Mouse (Mus musculus) MEL-GATA-1-ER (cell line): ENCODE measurements at regions not wholly inside any gene's neighbourhood (a gene's known extent, or its start where the extent isn't known, plus 50 kb on each side); places are given as distances from the start of the nearest gene placed in this dataset.
"Not testable (repeated sequence)": the region's sequence is repeated elsewhere in the genome, so short reads cannot be mapped to it uniquely, and the experiment has no call there.

Experiments
- DNase-seq: peaks from one replicate; pipeline ENCODE4 v3.0.0-alpha.2; 2012; ENCODE audit warnings: low read depth; ENCODE audit errors: extremely low read depth

DNA sequence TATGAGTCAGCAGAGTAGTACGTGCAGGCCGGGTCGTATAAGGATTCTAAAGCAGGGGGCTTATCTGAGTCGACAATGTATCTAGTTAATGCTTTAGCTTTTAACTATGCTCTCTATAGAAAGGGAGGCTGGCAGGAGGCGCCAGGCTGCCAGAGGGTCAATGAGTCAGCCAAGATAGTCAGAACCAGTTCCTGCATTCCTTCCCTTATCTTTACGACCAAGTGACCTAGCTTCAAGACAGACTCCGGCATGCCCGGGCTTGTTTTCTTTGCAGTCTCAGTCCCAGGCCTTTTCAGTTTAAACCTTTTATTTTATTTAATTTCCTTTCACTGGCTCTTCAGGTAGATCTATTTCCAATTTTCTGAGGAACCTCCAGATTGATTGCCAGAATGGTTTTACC, 374.0 kb upstream of the Nrxn1 start:
- no peak for DNase-seq

DNA sequence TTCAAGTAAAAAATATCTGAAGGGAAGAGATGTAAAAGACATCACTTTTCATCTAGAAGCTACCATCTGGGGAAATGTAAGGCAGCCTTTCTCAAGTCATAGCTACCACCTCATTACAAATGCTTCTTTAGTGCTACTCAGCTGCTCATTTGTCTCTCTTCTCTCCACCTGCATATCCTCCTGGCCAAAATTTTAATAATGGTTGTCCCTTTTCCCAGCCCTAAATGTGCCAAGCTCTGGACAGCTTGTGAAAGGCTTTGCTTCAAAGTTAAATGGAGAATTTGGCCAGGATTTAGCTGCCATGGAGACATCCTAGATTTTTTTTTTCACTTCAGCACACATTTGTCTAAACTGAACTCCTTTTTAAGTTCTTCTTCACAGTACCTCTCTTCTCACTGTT, 358.8 kb upstream of the Nrxn1 start:
- DNase-seq: no peak

DNA sequence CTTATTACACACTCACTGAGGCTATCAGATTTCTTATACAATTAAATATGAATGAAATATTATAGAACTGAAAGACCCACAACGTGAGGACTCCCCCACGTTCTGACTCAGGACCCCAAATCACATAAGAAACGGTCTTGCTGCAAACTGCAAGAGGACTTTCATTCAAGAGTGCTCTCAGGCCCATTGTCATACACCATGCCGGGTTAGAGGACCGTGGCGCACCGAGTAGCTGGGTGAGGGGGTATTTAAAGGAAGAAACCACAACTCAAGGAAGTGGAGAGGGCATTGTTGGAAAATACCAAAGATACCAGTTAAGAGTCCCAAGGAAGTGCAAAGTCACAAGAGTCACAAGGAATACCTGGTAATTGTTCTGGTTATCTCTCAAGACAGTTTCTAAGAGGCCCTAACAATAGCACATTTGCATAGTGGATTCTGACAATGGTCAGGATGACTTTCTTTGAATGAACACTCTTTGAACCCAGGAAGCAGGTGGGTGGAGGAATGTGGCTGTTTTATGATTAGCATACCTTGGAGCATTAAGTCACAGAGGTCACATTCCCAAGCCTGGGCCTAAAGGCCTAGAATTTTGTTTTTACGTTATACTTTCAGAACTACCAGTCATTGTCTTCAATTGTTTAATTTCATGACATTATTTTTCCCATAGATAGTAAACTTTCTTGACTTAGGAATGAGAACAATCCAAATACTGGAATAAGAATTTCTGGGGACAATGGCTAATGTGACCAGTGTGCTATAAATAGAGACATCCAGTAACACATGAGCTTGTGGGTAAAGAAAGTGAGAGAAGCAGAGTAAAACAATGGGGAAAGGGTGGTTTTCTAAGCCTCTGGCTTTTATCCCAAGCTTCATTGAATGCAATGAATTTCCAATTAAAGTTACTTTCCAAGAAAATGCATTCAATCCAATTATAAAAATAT, 339.2 kb upstream of the Nrxn1 start:
- not testable (repeated sequence) for DNase-seq

DNA sequence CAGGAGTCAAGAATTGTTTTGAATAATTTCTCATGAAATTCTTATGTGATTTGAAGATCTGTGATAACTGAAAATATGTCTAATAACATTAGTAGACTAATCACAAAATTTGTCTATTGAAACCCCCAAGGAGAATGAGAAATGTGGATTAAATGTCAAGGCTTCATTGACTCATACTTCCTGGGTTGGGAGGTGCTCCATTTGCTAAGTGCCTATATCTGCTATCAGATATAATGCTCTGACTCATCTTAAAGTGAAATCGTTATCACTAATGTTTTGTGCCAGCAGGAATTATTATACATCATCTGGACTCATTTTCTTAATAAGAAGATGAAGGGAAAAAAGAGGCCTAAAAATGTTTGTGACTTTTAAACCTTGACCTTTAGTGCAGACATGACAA, 337.5 kb upstream of the Nrxn1 start:
- no peak for DNase-seq

DNA sequence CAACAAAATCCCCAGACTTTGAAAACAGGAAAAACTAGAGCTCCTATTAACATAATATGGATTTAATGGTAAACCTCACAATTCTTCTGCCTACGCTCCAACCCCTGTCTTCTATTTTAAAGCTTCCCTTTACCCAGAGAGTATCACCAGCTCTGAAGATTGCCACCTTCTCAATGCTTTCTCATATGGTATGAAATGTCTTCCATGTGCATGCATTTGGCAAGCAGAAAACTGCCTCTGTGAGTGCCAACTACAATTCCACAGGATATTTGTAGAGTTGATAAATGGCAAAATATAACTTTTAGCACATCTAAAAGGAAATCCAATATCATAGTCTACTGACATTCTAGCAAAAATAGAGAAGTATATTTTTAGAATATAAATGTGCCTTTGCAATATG, 332.2 kb upstream of the Nrxn1 start:
- no peak for DNase-seq

DNA sequence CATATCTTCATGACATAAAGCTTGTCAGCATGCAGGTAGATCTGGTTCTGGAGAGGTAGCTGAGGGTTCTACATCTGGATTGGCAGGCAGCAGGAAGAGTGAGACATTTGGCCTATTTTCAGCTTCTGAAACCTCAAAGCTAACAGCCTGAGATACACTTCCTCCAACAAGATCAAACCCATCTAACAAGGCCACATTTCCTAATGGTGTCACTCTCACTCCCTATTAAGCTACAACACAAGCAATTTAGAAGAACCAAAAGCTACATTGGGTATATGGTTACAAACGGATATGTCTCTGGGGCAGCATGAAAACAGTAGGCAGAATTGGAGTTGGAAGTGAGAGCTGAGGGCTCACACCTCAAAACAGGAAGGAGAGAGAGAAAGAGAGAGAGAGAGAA, 325.7 kb upstream of the Nrxn1 start:
- DNase-seq: peak; percentile 18

DNA sequence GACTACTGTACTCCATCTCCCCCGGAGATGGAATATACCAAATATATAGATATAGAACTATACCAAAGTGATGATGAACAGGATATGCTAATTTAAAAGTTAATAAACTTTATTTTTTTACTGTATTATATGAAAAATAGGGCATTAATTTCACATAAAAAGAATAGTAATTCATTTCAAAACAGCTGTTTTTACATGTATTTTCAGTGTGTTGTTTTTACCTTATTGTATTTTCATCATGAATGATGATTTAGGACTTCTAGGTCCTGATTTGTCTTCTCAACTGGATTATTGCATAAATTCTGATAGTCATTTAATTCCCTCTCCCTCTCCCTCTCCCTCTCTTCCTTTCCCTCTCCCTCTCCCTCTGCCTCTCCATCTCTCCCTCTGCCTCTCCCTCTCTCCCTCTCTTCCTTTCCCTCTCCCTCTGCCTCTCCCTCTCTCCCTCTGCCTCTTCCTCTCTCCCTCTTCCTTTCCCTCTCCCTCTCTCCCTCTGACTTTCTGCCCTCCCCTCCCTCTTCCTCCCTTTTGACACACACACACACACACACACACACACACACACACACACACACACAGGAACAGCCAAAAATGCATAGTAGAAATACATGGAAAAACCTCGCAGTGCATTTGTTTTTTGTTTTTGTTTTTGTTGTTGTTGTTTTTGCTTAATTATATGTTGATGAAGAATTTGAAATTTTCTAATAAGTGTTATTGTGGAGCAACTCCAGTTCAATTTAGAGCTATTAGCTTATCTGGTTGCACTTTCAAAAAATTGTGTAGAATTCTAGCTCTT, 298.3 kb upstream of the Nrxn1 start:
- no peak for DNase-seq

DNA sequence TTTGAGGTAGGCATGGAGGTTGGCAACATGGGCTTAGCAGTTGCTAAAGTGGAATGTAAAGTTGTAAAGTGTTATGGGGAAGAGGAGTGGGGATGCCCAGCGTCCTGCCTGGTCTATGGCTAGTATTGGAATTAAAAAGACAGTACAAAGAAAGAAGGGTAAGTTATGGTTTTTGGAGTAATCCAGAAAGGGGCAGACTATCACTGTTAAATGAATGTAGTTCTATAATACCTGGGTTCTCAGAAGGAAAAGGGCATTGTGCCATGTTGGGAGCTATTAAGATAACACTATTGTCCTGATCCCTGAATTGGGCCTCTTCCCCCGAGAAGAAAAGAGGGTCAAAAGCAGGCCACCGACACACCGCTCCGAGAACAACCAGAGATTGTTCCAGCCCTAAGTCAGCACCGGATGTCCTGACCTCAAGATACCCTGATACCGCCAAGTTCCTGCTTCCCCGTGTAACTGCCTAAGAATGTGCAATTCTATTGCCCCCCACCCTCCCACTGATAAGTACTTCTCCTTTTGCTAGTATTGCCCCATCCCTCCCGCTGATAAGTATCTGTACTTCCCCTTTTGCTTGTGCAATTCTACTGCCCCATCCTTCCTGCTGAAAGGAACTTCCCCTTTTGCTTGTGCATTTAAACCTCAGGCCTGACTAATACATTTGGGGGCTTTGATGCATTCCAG, 297.2 kb upstream of the Nrxn1 start:
- not testable (repeated sequence) for DNase-seq

DNA sequence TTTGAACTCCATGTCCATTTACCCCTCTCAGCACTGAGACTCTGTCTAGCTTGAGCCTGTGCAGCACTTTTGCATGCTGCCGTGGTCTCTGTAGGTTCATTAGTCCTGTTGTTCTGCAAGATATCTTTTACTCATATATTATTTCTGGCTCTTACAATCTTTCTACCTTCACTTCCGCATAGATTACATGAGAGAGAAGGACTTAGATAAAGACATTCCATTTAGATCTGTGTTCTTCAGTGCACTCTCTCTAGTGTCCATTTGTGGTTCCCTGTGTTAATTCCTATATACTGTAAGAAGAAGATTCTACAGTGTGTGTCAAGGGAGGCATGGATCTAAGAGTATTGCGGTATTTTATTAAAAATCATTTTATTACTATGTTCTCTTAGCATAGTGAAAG, 295.6 kb upstream of the Nrxn1 start:
- DNase-seq: no peak

DNA sequence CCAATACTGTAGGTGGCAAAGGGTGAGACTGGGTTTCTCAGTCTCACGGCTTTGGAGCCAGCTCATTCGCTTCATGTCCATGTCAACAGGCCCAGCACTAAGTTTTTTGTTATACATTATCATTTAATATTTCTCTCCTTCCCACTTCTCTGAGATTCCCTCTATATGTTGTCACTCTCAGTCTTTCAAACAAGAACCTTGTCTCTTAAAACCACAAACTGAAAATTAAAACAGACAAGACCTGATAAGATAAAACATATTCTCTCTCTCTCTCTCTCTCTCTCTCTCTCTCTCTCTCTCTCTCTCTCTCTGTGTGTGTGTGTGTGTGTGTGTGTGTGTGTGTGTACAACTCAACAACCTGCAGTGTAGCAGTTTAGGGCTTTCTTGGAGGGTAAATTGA, 295.2 kb upstream of the Nrxn1 start:
- DNase-seq: no peak

DNA sequence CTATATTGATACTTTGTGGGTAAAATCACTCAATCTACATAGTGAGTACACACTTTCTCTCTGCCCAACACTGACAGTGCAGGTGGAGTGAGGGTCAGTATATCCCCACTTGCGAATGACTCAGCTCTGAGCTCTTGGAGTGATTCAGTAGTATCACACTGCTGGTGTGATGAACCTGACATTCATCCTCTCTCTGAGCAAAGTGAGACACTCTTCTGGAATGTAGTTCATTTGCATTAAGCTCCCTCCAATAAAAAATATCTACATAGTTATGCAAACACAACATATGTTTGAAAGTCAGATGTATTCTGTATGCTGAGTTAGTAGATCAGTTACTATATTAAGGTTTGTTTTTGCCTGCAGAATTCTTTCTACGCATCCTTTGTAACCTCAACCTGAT, 293.1 kb upstream of the Nrxn1 start:
- no peak for DNase-seq

DNA sequence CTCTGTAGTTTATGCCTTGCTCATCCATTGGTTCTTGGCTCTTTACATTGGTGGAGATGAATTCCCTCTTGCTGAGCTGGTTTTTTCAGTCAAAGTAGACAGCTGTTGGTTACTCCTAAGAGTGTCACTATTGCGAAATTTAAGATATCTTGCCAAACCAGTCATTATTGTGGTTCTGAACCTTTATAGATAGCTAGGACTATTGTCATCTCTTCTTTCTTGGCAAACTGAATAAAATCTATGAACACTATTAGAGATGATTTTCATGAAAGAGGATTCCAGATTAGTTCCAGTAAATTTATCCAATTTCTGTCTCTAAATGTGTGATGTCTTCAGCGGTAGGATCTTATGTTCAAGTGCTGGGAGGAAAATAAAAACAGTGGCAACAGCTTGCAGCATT, 275.3 kb upstream of the Nrxn1 start:
- DNase-seq: no peak

DNA sequence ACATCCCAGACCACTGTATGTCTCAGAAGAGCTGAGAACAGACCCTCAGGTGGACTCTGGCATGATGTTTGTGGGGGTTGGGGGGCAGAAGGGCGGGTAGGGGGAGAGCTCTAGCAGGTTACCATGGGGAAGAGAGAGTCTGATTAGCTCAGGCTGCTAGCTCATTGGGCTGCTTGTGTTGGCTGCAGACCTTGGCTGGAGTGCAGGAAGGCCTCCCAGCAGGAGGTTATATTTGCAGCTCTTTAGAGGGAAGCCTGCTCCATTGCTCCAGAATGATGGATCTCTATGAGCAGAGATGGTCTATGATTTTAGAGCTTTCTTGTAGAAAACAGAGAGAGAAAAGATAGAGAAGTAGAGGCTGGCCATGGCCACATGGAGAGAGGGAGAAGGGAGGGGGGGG, 268.4 kb upstream of the Nrxn1 start:
- DNase-seq: no peak

DNA sequence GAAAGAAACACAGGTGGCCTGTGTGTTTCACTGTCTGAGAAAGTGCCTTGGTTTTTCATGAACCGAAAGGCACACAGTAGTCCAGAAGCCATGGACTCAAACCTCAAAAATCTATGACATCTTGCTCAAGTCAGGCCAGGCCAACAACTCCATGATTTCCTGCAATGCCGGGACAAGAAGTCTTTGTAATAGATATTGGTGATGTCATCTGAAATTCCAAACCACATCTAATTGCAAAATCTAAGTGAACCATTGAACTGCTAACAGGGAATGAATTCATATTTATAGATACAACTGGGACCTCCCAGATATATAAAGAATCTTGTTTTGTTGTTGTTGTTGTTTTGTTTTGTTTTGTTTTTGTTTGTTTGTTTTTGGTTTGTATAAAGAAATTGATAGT, 259.2 kb upstream of the Nrxn1 start:
- no peak for DNase-seq

DNA sequence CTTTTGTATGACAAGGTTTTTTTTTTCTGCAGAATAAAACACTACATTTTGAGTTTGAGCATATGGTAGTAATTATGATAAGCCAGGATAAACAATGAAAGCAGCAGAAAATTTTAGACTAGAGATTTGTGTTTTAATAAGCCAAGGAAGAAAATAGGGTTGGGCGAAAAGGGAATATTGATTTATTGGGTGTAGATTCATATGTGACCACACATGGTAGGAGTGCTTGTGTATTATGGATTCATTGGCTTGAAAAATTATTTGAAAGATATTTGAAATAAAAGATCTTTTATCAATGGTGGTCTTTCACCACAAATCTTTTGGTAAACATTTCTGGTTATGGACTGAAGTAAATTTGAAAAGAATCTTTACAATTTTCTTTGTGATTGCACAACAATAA, 244.0 kb upstream of the Nrxn1 start:
- no peak for DNase-seq

DNA sequence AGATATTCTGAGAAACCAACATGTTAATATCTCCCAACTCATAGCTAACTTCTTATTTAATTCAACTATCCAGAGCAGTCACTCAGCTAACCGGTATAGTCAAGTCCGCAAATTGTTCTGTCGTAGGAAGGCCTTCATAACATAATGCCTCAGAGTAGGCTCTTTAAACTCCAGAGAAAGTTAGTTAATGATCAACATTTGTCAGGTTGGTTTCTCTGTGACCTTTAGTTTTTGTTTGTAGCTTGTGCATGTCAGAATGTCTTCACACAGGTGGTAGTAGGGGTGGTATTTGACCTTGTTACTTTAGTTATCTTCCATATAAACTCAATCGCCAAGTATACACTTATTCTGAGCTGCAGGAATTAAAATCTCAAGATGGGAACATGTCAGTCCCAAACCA, 240.9 kb upstream of the Nrxn1 start:
- DNase-seq: no peak

DNA sequence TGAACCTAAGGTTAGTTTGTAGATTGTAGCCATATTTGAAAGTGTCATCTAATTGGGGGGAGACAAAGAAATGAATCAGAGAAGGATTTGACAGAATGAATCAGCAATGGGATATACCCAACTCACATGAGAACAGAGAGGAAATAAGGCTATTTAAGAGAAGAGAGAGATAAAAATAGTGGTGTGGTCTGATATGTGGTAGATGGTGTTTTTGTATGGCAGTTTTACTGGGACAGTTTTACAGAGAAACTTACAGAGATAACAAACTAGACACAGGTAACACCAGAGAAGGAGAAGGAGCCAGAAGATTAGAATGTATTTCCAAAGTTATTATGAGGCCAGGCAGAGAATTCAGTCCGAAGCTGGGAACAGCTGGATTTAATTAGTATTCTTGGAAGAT, 240.3 kb upstream of the Nrxn1 start:
- DNase-seq: no peak

DNA sequence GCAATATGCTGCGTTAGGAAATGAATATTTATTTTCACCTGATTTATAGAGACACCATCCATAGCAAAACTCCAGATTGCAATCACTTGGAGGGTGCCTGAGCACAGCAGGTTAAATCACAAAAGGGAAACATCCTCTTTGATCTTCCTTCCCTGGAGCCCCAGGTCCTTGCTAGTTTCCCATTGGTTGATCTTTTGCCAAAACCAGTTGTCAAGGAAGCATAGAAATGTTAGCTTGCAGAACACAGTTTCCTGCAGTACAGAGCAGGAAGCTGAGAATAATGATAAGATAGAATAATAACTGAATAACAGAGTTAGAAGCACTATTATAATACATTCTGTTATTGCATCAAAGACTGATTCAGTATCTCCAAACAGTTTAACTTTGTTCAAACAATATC, 231.5 kb upstream of the Nrxn1 start:
- peak; percentile 49 for DNase-seq

DNA sequence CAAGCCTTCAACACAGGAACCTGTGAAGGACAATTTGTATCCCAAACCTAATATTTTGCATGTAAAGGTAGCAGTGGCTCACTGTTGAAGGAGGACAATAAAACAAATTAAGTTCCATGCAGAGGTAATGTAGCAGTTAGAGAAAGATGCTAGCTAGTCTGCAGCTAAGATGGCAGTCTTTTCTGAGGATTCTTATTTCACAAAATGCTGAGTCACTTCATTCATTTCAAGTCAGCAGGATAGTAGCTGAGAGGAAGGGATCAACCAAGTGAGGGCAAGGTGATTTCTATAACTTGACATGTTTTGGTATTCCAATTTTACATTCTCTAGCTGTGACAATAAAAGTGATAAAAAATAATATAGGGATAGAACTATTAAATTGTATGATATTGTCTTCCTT, 194.0 kb upstream of the Nrxn1 start:
- no peak for DNase-seq

DNA sequence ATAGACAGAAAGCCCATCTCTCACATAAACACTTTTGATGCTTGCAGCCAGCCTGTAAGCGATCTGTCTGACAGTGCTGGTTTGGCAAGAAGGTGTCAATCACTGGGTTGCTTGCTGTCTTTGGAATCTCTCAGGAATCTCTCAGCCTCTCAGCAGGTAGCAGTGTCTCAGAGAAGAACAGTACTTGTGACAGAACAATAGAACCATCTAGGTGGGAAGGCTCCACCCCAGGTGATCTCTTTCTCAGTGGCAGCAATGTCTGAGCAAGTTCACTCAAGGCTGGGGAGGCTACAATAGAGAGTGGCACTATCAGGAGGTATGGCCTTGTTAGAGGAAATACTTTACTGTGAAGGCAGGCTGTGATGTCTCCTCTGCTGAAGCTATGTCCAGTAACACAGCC, 181.5 kb upstream of the Nrxn1 start:
- no peak for DNase-seq

DNA sequence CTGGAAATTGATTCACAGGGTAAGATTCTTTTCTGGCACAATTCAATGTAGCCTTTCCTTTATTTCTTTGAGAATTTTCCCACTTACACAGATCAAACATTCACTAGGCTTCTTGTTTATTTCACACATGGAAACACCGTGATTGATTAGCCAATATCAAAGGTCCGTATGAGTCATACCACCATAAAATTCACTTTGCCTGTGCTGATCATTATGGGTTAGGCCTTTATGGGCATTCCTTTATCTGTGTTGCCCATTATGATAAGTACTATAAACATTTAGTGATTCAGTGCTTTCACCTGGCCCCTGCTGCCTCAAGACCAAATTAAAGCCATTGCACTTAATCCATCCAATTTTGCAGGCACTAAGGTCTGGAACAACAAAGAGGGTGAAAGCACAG, 145.8 kb upstream of the Nrxn1 start:
- DNase-seq: no peak

DNA sequence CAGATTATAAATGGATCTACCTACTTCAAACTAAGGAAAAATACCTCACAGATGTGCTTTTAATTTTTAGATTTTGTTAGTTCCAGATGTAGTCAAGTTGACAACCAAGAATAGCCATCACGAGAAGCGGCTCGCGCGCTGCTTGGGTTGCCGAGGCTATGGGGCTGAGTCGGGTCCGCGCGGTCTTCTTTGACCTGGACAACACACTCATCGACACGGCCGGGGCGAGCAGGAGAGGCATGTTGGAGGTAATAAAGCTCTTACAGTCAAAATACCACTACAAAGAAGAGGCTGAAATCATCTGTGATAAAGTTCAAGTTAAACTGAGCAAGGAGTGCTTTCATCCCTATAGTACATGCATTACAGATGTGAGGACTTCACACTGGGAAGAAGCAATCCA, 143.8 kb upstream of the Nrxn1 start:
- DNase-seq: not testable (repeated sequence)
